In genomic region chr2:181573961-181574360, GRCm38 (mm10) we compare ENCODE assay signal across 27 mouse cellular contexts. TPM values are rescaled to one million over a fixed set of nuclear protein-coding genes. Genes with fewer than 3 reads are reported as not detected.
DNase-seq lines count a peak whose midpoint lies in the region; ATAC-seq lines count a peak whose summit lies in the region.
"Had no signal": no experiment of that assay in that cellular context is flagged by ENCODE, and none has a peak within 500 bp of the region (broad histone marks: within the 10 kb centered on the region; RNA-seq: fewer than 3 reads in every experiment).

No protein-coding gene starts in this region.

- whole genome bisulfite sequencing in intestine, embryonic 14.5 days, result 84% methylated on average over 9 of the region's 9 CpGs
- 87% methylated on average over 9 of the region's 9 CpGs for WGBS in intestine, embryonic 15.5 days

- no peak overlapping the region for H3K4me2 ChIP-seq in intestine, embryonic 14.5 days (ENCODE audit: low read length)
- H3K4me2 ChIP-seq in intestine, embryonic 15.5 days (replicated peaks), result no peak overlapping the region
- H3K4me2 ChIP-seq: embryonic facial prominence, embryonic 15.5 days; forebrain, embryonic 12.5 days; heart, embryonic 12.5 days; hindbrain, embryonic 14.5 days; kidney, embryonic 15.5 days; limb, embryonic 12.5 days; liver, embryonic 11.5 days; midbrain, embryonic 13.5 days; neural tube, embryonic 13.5 days; stomach, embryonic 15.5 days had no signal

- H3K36me3 ChIP-seq in intestine, embryonic 14.5 days (ENCODE audit: control insufficient read depth, insufficient read depth, low read length), result peaks cover 33% of the 10 kb centered on the region
- H3K36me3 ChIP-seq in intestine, embryonic 15.5 days, result peaks cover 8% of the 10 kb centered on the region; the same call in 1 of the 2 replicates

- H3K27me3 ChIP-seq in intestine, embryonic 14.5 days (replicated peaks; ENCODE audit: control insufficient read depth, insufficient read depth, low read length), result no peaks in the 10 kb centered on the region
- H3K27me3 ChIP-seq in intestine, embryonic 15.5 days (replicated peaks), result no peaks in the 10 kb centered on the region
- H3K27me3 ChIP-seq: embryonic facial prominence, embryonic 15.5 days; forebrain, embryonic 12.5 days; heart, embryonic 12.5 days; kidney, embryonic 15.5 days; limb, embryonic 12.5 days; midbrain, embryonic 13.5 days; neural tube, embryonic 13.5 days; stomach, embryonic 15.5 days had no signal

- no peak overlapping the region for H3K4me3 ChIP-seq in intestine, embryonic 14.5 days (ENCODE audit: low read depth, low read length)
- H3K4me3 ChIP-seq in intestine, embryonic 15.5 days (replicated peaks), result no peak overlapping the region
- H3K4me3 ChIP-seq: embryonic facial prominence, embryonic 10.5 days; embryonic facial prominence, embryonic 15.5 days; forebrain, embryonic 12.5 days; heart, embryonic 12.5 days; kidney, embryonic 15.5 days; limb, embryonic 12.5 days; midbrain, embryonic 13.5 days; neural tube, embryonic 13.5 days; stomach, embryonic 15.5 days had no signal

- no peak for ATAC-seq in intestine, embryonic 14.5 days (replicated peaks; ENCODE audit: low FRiP score, low TSS enrichment, low read depth)
- no peak for ATAC-seq in intestine, embryonic 15.5 days
- ATAC-seq: activated CD4-positive, CD25-positive, alpha-beta regulatory T cell, adult 4 months; forebrain, postnatal 0 days; midbrain, embryonic 13.5 days had no signal

- H3K9ac ChIP-seq in intestine, embryonic 14.5 days (ENCODE audit: low read length), result no peak overlapping the region
- no peak overlapping the region for H3K9ac ChIP-seq in intestine, embryonic 15.5 days
- H3K9ac ChIP-seq: embryonic facial prominence, embryonic 15.5 days; forebrain, embryonic 12.5 days; forebrain, postnatal 0 days; heart, embryonic 12.5 days; hindbrain, embryonic 14.5 days; kidney, embryonic 15.5 days; limb, embryonic 12.5 days; midbrain, embryonic 13.5 days; neural tube, embryonic 13.5 days; stomach, embryonic 15.5 days had no signal

- no peak overlapping the region for H3K27ac ChIP-seq in intestine, embryonic 14.5 days (ENCODE audit: low read depth)
- H3K27ac ChIP-seq in intestine, embryonic 15.5 days, result no peak overlapping the region
- H3K27ac ChIP-seq: embryonic facial prominence, embryonic 10.5 days; embryonic facial prominence, embryonic 15.5 days; forebrain, embryonic 12.5 days; hindbrain, embryonic 14.5 days; kidney, embryonic 15.5 days; limb, embryonic 12.5 days; macrophage; midbrain, embryonic 13.5 days; neural tube, embryonic 13.5 days; stomach, embryonic 15.5 days had no signal

- H3K9me3 ChIP-seq in intestine, embryonic 14.5 days (ENCODE audit: control insufficient read depth, low read length), result no peaks in the 10 kb centered on the region
- H3K9me3 ChIP-seq in intestine, embryonic 15.5 days, result no peaks in the 10 kb centered on the region
- H3K9me3 ChIP-seq: embryonic facial prominence, embryonic 10.5 days; embryonic facial prominence, embryonic 15.5 days; forebrain, embryonic 12.5 days; heart, embryonic 12.5 days; kidney, embryonic 15.5 days; limb, embryonic 12.5 days; midbrain, embryonic 13.5 days; neural tube, embryonic 13.5 days; stomach, embryonic 15.5 days had no signal

- DNase-seq in cerebellum, adult 9-10 months, result peak; percentile 43
- DNase-seq in cerebellum, adult 8-10 months, result no peak
- DNase-seq in intestine, embryonic 14.5 days (ENCODE audit: low spot score), result peak; percentile 38
- peak; percentile 14 for DNase-seq in urinary bladder, adult 2 months (ENCODE audit: low spot score)
- DNase-seq in urinary bladder, postnatal 25 days (ENCODE audit: low spot score), result no peak
- DNase-seq: adrenal gland, postnatal 36 days; B cell, adult 2 months; forebrain, postnatal 0 days; kidney, adult 18-20 months; lung, adult 2 months; lung, postnatal 10 days; thymus, adult 2 months; thymus, postnatal 36 days had no signal

- peaks cover 6% of the 10 kb centered on the region for H3K4me1 ChIP-seq in intestine, embryonic 14.5 days (replicated peaks; ENCODE audit: control insufficient read depth, insufficient read depth, low read length)
- H3K4me1 ChIP-seq in intestine, embryonic 15.5 days (replicated peaks), result peaks cover 4% of the 10 kb centered on the region
- H3K4me1 ChIP-seq: forebrain, embryonic 12.5 days; limb, embryonic 12.5 days had no signal

RNA-seq across cellular contexts. Expression of gene Uckl1, which starts 10.7 kb away (rescaled TPM):
- polyA plus RNA-seq in intestine, embryonic 14.5 days (2014; fragmentation: Nextera tagmentation; extraction: Ambion mirVana), result 62.8 and 65.1 TPM in 2 replicates
- 57.4 and 64.7 TPM in 2 replicates for polyA plus RNA-seq in intestine, embryonic 15.5 days (2015; fragmentation: Nextera tagmentation; extraction: Ambion mirVana)
- 139 and 214 TPM in 2 replicates for polyA plus RNA-seq in urinary bladder, adult 2 months (2012; rRNA removed)

RNA-seq across cellular contexts. Expression of gene Prpf6, which starts 17.7 kb away (rescaled TPM):
- polyA plus RNA-seq in intestine, embryonic 14.5 days (2014; fragmentation: Nextera tagmentation; extraction: Ambion mirVana), result 53.6 and 59.9 TPM in 2 replicates
- 50.5 and 51.9 TPM in 2 replicates for polyA plus RNA-seq in intestine, embryonic 15.5 days (2015; fragmentation: Nextera tagmentation; extraction: Ambion mirVana)
- polyA plus RNA-seq in urinary bladder, adult 2 months (2012; rRNA removed), result 30.7 and 40.9 TPM in 2 replicates

RNA-seq across cellular contexts. Expression of gene Zfp512b, which starts 18.6 kb away (rescaled TPM):
- 35.0 TPM in 2 replicates for polyA plus RNA-seq in intestine, embryonic 14.5 days (2014; fragmentation: Nextera tagmentation; extraction: Ambion mirVana)
- polyA plus RNA-seq in intestine, embryonic 15.5 days (2015; fragmentation: Nextera tagmentation; extraction: Ambion mirVana), result 32.0 and 34.2 TPM in 2 replicates
- 43.9 and 52.6 TPM in 2 replicates for polyA plus RNA-seq in urinary bladder, adult 2 months (2012; rRNA removed)

RNA-seq across cellular contexts. Expression of gene Samd10, which starts 25.1 kb away (rescaled TPM):
- polyA plus RNA-seq in intestine, embryonic 14.5 days (2014; fragmentation: Nextera tagmentation; extraction: Ambion mirVana), result 25.4 and 26.4 TPM in 2 replicates
- polyA plus RNA-seq in intestine, embryonic 15.5 days (2015; fragmentation: Nextera tagmentation; extraction: Ambion mirVana), result 22.3 and 22.7 TPM in 2 replicates
- polyA plus RNA-seq in urinary bladder, adult 2 months (2012; rRNA removed), result 14.7 and 20.2 TPM in 2 replicates

RNA-seq across cellular contexts. Expression of gene Dnajc5, which starts 53.7 kb away (rescaled TPM):
- polyA plus RNA-seq in intestine, embryonic 14.5 days (2014; fragmentation: Nextera tagmentation; extraction: Ambion mirVana), result 79.4 and 79.8 TPM in 2 replicates
- 74.5 and 76.4 TPM in 2 replicates for polyA plus RNA-seq in intestine, embryonic 15.5 days (2015; fragmentation: Nextera tagmentation; extraction: Ambion mirVana)
- polyA plus RNA-seq in urinary bladder, adult 2 months (2012; rRNA removed), result 51.2 and 52.7 TPM in 2 replicates

Comparison
In these comparisons a context has a peak if more than half of its experiments do, and no peak if none do; other contexts are left out.
1. DNase-seq: peak in cerebellum, adult 9-10 months (single experiment), intestine, embryonic 14.5 days (single experiment) and urinary bladder, adult 2 months (single experiment); none in cerebellum, adult 8-10 months (single experiment) and urinary bladder, postnatal 25 days (single experiment).